Mouse (Mus musculus): ENCODE data around the gene Pcnt.
A peak's percentile ranks its signal among the peaks of the same experiment; 100 is the strongest.

Pcnt gene

DNA sequence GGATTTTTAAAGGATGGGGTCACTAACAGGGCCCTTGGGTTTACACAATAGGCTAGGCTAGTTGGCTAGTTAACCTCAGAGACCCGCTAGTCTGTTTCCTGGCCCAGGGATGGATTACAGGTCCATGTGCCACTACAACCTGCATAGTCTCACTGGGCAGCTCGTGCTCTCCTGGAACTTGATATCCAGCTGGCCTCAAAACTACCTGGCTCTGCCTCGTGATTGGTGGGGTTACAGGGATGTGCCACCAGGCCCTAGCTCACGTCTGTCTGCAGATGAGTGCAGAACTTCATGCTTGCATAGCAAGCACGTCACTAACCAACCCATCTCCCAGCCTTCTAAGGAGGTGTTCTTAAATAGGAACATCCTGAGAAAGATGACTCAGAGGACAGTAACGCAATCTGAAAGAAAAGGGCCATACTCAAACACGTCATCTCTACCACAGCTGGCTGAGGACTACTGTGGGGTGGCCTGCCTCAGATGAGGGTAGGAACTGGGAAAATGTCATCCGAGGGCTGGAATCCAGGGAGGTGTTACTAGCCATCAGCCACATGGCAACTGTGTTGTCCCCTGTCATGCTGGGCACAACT lies 85.2 kb downstream of the Pcnt start:
- peaks cover 1% of the 10 kb centered on the region; the same call in 1 of the 2 replicates for H3K36me3 ChIP-seq (ENCODE audit: control insufficient read depth, insufficient read depth, low read length, poor library complexity, severe bottlenecking)
- no peaks in the 10 kb centered on the region for H3K27me3 ChIP-seq (ENCODE audit: control insufficient read depth, insufficient read depth, low read length, poor library complexity, severe bottlenecking)
- no peak for DNase-seq (ENCODE audit: low read depth, low spot score)

DNA sequence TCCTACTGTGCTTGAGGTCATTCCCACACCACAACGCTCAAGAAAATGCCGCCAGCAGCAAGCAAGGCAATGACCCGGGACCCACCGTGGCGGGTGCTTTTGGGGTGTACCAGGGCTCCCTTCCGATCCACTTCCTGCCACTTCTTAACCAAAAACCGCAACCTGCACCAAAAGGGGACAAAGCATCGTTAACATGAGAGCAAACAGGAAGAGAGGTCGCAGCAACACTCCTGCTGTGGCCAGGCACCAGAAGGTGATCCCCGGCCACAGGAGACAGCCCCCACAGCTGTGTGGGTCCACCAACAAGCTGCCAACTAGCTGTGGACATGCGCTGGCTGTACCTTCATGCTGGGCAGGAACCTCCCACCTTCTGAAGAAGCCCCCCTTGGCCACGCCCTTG lies 87.6 kb downstream of the Pcnt start:
- peak; percentile 58 for DNase-seq (ENCODE audit: low read depth, low spot score)
- Histone ChIP-seq H3K27me3 (ENCODE audit: control insufficient read depth, insufficient read depth, low read length, poor library complexity, severe bottlenecking) (no peaks in the 10 kb centered on the region), H3K36me3 (ENCODE audit: control insufficient read depth, insufficient read depth, low read length, poor library complexity, severe bottlenecking) (peaks cover 1% of the 10 kb centered on the region; the same call in 1 of the 2 replicates)

DNA sequence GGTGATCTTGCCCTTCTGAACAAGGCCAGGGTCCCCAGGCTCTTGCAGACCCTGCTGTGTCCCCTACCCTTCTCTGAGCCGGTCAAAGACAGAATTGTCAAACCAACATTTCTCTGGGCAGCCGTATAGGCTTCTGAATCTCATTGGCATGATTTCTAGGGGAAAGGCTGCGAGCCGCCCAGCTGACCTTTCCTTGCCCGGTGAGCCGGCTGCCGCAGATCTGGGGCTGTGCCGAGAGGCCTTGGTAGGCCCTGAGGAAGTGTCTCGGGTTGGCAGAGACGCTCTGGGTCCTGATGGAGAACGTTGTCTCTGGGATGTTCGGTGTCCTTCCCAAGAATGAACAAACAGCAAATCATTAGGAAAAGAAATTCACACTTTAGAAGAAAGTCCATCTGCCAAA lies 88.6 kb downstream of the Pcnt start:
- H3K27me3 ChIP-seq (ENCODE audit: control insufficient read depth, insufficient read depth, low read length, poor library complexity, severe bottlenecking): no peaks in the 10 kb centered on the region
- no peaks in the 10 kb centered on the region; the same call in 1 of the 2 replicates for H3K36me3 ChIP-seq (ENCODE audit: control insufficient read depth, insufficient read depth, low read length, poor library complexity, severe bottlenecking)
- no peak for DNase-seq (ENCODE audit: low read depth, low spot score)

DNA sequence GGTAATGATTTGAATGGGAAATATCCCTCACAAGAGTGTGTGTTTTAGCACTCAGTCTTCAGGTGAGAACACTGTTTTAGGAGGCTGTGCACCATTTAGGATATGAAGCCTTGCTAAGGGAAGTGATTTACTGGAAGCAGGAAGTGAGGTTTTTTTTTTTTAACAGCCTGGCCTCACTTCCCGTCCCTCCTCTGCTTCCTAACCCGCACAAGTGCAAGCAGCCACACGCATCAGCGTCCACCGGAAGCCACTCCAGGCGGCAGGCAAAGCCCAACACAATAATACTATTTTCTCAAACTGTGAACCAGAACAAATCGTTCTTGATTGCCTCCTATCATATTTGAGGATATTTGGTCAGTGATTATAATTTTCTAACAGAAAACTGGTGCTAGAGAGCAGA lies 90.6 kb downstream of the Pcnt start:
- H3K36me3 ChIP-seq (ENCODE audit: control insufficient read depth, insufficient read depth, low read length, poor library complexity, severe bottlenecking): no peaks in the 10 kb centered on the region; the same call in 1 of the 2 replicates
- H3K27me3 ChIP-seq (ENCODE audit: control insufficient read depth, insufficient read depth, low read length, poor library complexity, severe bottlenecking): no peaks in the 10 kb centered on the region

DNA sequence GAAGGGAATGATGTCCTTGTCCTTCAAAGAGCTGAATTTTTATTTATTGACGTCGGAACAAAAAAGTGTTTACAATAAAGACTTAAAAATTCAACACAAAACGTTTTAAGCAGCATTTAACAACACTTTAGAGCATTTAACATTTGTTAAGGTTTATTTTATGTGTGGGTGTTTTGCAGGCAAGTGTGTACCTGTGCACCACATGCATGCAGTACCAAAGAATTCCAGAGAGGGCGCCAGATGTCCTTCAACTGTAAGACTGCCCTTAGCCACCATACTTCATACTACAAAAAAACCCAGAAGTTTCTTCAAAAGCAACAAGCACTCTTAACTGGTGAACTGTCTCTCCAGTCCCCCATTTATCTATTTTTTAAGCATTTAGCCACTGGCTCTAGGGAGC lies 96.0 kb downstream of the Pcnt start:
- H3K27me3 ChIP-seq (ENCODE audit: control insufficient read depth, insufficient read depth, low read length, poor library complexity, severe bottlenecking): no peaks in the 10 kb centered on the region
- peak; percentile 89 for DNase-seq (ENCODE audit: low read depth, low spot score)
- H3K36me3 ChIP-seq (ENCODE audit: control insufficient read depth, insufficient read depth, low read length, poor library complexity, severe bottlenecking): no peaks in the 10 kb centered on the region

More for the DNA sequence above, 90.6 kb downstream of the Pcnt start:
- peak; percentile 15 for DNase-seq (ENCODE audit: low read depth, low spot score)

DNA sequence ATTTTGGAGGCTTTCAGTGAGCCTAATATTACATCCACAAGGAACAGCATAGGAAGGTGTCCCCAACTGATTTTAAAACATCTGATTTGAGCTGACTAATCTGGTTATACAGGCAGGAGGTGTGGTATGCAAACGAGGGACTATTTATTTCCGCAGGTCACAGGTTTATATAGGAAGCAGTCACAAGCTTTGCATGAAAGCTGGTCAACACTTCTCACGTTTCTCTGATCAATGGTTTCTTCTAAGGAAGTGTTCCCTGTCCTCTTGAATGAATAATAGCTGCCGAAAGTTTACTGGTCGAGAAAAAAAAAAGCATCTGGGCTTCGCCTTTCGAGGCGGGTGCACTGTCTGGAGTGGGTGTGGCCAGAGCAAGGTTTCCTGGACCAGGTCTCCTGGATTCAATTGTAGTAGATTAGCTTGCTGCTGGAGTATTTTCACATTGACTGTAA lies 96.5 kb downstream of the Pcnt start:
- H3K36me3 ChIP-seq (ENCODE audit: control insufficient read depth, insufficient read depth, low read length, poor library complexity, severe bottlenecking): no peaks in the 10 kb centered on the region
- DNase-seq (ENCODE audit: low read depth, low spot score): peak; percentile 87
- no peaks in the 10 kb centered on the region for H3K27me3 ChIP-seq (ENCODE audit: control insufficient read depth, insufficient read depth, low read length, poor library complexity, severe bottlenecking)

DNA sequence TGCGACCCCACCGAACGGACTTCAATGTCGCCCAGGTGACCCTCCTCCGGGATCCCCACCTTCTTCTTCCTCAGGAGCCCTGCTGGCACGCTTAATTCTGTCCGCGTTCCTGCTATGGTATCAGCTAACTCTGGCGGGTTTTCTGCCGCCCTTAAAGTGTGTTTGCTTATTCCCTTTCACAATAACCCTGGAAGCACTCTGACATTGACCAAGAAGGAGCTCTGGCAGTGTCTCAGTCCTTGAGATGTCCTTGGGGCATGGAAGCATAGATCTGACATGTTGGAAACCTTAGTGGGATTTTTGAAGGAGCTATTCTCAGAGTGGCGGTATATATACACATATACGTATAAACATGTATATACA lies 97.1 kb downstream of the Pcnt start:
- no peak for DNase-seq (ENCODE audit: low read depth, low spot score)
- Histone ChIP-seq H3K36me3 (ENCODE audit: control insufficient read depth, insufficient read depth, low read length, poor library complexity, severe bottlenecking) (no peaks in the 10 kb centered on the region), H3K27me3 (ENCODE audit: control insufficient read depth, insufficient read depth, low read length, poor library complexity, severe bottlenecking) (no peaks in the 10 kb centered on the region)

DNA sequence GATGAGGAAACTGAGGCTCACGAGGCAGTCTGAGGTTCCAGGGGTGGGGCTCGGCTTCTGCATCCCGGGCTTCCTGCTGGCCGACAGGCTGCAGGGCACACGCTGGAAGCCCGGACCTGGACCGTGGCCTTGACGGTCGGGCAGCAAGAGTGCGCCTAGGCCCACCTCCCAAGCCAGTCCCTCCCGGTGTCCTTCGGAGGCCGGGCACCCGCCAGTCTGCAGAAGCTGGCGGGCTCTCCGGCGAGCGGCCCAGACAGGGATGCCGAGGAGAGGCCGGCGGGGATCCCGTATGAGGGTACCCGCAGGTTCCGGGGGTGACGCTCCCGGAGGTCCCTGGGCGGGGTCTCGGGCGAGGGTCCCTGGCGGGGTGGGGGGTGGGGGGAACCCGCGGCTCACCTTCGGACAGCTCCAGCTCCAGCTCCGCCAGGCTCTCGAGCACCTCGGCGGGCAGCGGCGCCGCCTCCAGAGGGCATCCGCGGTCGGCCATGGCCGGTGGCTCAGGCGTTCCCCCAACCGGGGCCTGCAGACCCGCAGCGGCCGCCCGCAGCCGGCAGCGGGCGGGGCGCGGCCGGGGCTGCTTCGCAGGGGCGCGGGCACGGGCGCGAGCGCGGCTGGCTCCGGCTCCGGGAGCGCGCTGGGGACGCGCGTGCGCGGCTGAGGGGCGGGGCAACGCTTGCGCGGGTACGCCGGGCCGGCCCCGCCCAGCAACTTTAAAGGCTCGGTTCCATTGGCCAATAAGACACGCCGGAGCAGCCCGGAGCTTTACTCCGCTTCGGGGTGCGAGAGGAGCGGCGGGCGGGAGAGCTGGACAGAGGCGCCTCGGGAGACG lies 97.7 kb downstream of the Pcnt start, which contains the start of gene Dip2a:
Gene Dip2a, minus strand, starts transcription at position 581 of the 829 bp plus-strand sequence.
- peak; percentile 92 for DNase-seq (ENCODE audit: low read depth, low spot score)
- Histone ChIP-seq H3K36me3 (ENCODE audit: control insufficient read depth, insufficient read depth, low read length, poor library complexity, severe bottlenecking) (no peaks in the 10 kb centered on the region), H3K27me3 (ENCODE audit: control insufficient read depth, insufficient read depth, low read length, poor library complexity, severe bottlenecking) (no peaks in the 10 kb centered on the region)

DNA sequence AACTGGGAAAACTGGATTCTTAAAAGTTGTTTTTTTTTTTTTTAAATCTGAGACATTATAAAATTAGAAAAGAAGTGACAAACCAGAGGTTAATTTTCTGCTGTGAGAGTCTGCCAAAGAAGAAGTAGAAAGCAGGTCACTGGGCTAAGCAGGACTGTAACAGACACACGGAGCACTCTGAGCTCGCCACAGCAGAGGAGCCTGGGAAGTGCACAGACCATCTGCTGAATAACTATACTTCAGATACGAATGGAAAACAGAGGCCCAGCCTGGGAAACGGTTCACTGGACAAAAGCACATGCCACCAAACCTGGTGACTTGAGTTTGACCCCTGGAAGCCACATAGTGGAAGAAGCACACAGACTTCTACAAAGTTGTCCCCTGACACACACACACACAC lies 108.2 kb downstream of the Pcnt start:
- Histone ChIP-seq H3K36me3 (ENCODE audit: control insufficient read depth, insufficient read depth, low read length, poor library complexity, severe bottlenecking) (no peaks in the 10 kb centered on the region), H3K27me3 (ENCODE audit: control insufficient read depth, insufficient read depth, low read length, poor library complexity, severe bottlenecking) (no peaks in the 10 kb centered on the region)
- DNase-seq (ENCODE audit: low read depth, low spot score): peak; percentile 7

DNA sequence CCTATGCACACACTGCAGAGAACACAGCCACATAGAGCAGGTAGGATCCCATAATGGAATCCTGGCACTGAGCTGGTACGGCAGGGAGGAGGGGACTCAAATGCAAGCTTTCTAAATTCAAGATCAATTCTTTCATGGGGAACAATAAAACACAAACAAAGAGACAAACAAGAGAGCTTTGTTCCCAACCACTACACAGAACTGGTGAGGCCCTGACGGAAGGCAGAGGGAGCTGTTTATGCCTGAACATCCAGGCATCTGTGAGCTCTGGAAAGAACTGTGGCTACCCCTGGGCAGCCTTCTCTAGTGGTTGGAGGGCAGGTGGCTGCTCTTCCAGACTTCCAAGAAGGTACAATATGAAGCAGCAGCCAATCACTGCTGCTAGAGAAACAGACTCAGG lies 110.5 kb downstream of the Pcnt start:
- DNase-seq (ENCODE audit: low read depth, low spot score): no peak
- H3K27me3 ChIP-seq (ENCODE audit: control insufficient read depth, insufficient read depth, low read length, poor library complexity, severe bottlenecking): no peaks in the 10 kb centered on the region
- no peaks in the 10 kb centered on the region for H3K36me3 ChIP-seq (ENCODE audit: control insufficient read depth, insufficient read depth, low read length, poor library complexity, severe bottlenecking)

DNA sequence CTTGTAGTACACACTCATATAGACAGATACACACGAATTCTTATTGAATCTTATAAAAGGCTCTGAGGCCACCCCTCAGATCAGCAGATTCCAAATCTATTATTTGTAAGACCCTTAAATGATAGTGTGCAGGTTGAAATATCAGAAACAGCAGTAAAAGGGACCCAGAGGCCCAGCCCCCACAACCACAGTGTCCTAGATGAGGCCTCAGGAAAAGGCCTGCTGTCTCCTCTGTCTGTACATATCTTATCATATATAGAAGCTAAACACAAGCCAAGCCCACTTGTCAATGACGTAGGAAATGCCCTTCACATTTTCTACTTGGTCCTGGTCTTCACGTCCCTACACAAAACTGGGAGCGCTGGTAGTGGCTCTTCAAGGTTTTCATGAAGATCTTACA lies 113.5 kb downstream of the Pcnt start:
- no peaks in the 10 kb centered on the region for H3K36me3 ChIP-seq (ENCODE audit: control insufficient read depth, insufficient read depth, low read length, poor library complexity, severe bottlenecking)
- no peak for DNase-seq (ENCODE audit: low read depth, low spot score)
- no peaks in the 10 kb centered on the region for H3K27me3 ChIP-seq (ENCODE audit: control insufficient read depth, insufficient read depth, low read length, poor library complexity, severe bottlenecking)

DNA sequence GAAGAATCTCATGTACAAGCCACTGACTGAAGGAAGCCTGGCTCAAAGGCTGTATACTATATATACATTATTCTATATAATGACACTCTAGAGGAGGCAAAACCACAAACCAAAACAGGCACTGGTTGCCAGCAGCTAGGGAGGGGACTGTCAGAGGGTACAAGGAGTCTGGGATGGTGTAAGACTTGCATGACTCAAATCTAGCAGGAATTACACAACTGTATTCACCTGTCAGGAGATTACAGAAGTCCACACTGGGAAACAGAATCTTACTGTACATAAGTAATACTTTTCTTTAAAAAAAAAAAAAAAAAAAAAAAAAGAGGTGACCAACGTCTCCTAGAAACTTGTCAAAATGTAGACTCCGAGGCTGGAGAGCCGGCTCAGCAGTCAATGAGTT lies 114.0 kb downstream of the Pcnt start:
- Histone ChIP-seq H3K36me3 (ENCODE audit: control insufficient read depth, insufficient read depth, low read length, poor library complexity, severe bottlenecking) (no peaks in the 10 kb centered on the region), H3K27me3 (ENCODE audit: control insufficient read depth, insufficient read depth, low read length, poor library complexity, severe bottlenecking) (no peaks in the 10 kb centered on the region)
- no peak for DNase-seq (ENCODE audit: low read depth, low spot score)

DNA sequence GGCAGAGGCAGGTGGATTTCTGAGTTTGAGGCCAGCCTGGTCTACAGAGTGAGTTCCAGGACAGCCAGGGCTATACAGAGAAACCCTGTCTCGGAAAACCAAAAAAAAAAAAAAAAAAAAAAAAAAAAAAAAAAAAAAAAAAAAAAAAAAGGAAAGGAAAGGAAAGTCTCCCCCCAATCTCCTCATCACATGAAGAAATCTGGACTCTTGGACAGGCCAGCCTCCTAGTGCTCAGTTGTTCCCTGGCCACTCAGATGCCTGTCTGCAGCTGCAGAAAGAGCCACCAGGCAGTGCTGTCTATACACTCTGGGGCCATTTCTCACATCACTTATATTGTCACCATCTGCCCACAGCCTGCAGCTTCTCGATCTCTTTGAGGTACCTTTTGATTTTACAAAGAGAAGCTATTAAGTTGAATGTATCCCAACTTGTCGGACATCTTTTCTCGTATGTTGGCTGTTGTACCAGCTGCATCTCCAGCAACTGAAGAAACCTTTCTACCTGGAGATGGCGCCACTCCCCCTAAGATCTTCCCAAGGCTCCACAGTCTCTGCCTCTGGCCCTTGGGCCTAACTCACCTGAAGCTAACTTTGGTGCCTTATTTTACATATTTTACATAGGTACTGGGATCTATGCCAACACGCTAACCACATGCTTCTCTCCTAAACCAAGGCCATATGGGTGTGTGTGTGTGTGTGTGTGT lies 116.1 kb downstream of the Pcnt start:
- peak; percentile 77 for DNase-seq (ENCODE audit: low read depth, low spot score)
- H3K27me3 ChIP-seq (ENCODE audit: control insufficient read depth, insufficient read depth, low read length, poor library complexity, severe bottlenecking): no peaks in the 10 kb centered on the region
- no peaks in the 10 kb centered on the region for H3K36me3 ChIP-seq (ENCODE audit: control insufficient read depth, insufficient read depth, low read length, poor library complexity, severe bottlenecking)

DNA sequence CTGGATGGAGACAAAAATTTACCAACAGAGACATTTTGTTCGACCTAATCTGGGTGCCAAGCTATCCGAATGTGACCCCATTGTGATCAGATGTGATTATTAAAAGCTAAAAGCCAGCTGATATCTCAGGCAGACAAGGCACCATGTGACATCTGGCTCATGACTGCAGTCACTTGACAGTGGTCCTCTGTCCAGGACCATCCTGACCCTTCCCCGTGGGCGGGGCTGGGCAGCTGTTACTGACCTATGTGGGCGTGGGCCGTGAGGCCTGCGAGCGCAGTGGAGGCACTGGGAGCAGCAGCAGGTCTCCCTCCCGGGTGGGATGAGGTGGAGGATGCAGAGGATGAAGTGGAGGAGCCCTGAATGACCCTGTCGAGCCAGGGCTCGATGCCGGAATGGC lies 125.0 kb downstream of the Pcnt start:
- H3K27me3 ChIP-seq (ENCODE audit: control insufficient read depth, insufficient read depth, low read length, poor library complexity, severe bottlenecking): no peaks in the 10 kb centered on the region
- H3K36me3 ChIP-seq (ENCODE audit: control insufficient read depth, insufficient read depth, low read length, poor library complexity, severe bottlenecking): peaks cover 3% of the 10 kb centered on the region; the same call in 1 of the 2 replicates
- DNase-seq (ENCODE audit: low read depth, low spot score): no peak

DNA sequence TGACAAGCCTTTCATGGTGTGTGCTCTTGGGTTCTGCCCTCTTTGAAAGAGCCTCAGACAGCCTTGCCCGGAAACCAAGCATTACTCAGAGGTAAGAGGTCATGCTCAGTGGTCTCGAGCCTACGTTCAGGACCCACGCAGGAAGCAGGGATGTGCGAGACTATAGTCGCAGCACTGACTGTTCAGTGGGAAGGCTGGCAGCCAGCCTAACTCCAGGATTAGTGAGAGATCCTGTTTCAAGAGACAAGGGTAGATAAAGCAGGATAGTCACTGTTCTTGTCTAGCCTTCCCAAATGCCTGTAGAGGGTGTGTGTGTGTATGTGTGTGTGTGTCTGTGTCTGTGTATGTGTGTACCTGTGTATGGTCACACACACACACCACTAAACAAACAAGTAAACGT lies 126.4 kb downstream of the Pcnt start:
- no peak for DNase-seq (ENCODE audit: low read depth, low spot score)
- no peaks in the 10 kb centered on the region for H3K27me3 ChIP-seq (ENCODE audit: control insufficient read depth, insufficient read depth, low read length, poor library complexity, severe bottlenecking)
- H3K36me3 ChIP-seq (ENCODE audit: control insufficient read depth, insufficient read depth, low read length, poor library complexity, severe bottlenecking): peaks cover 3% of the 10 kb centered on the region; the same call in 1 of the 2 replicates
